ENCODE assay signal across 8 mouse cellular contexts in genomic region chr17:88791440-88792152, GRCm38 (mm10). TPM values are rescaled to one million over a fixed set of nuclear protein-coding genes. Genes with fewer than 3 reads are reported as not detected.
DNase-seq lines count a peak whose midpoint lies in the region; ATAC-seq lines count a peak whose summit lies in the region.

Lhcgr (minus strand) TSS chr17:88791990.

- H3K27ac ChIP-seq in heart, embryonic 12.5 days (ENCODE audit: poor library complexity, severe bottlenecking): no peak within 1 kb of the TSS
- no peak within 1 kb of the TSS for H3K27ac ChIP-seq in heart, embryonic 16.5 days (ENCODE audit: low read length)

- peak within 1 kb of the TSS; percentile 79 for H3K4me2 ChIP-seq in heart, embryonic 12.5 days
- peak within 1 kb of the TSS; percentile 61 for H3K4me2 ChIP-seq in heart, embryonic 16.5 days (ENCODE audit: low read depth, low read length)

- 17% methylated on average over 30 of the region's 31 CpGs for WGBS in heart, embryonic 12.5 days
- 27% methylated on average over 27 of the region's 31 CpGs for WGBS in heart, embryonic 16.5 days

- ATAC-seq in heart, embryonic 12.5 days (ENCODE audit: insufficient number of reproducible peaks, low FRiP score): peak; percentile 68
- no peak for ATAC-seq in heart, embryonic 16.5 days (replicated peaks; ENCODE audit: extremely low read depth, insufficient read depth, low FRiP score)
- ATAC-seq in activated CD4-positive, CD25-positive, alpha-beta regulatory T cell, adult 4 months: no peak

- peak within 1 kb of the TSS; percentile 36; the same call in 1 of the 2 replicates for H3K9ac ChIP-seq in heart, embryonic 12.5 days
- H3K9ac ChIP-seq in heart, embryonic 16.5 days (ENCODE audit: low read length): no peak within 1 kb of the TSS; the same call in 1 of the 2 replicates

- peaks cover 16% of the 10 kb centered on the region; the same call in 1 of the 2 replicates for H3K27me3 ChIP-seq in heart, embryonic 12.5 days (replicated peaks)
- H3K27me3 ChIP-seq in heart, embryonic 16.5 days (ENCODE audit: control insufficient read depth, insufficient read depth, low read length): peaks cover 6% of the 10 kb centered on the region

- DNase-seq in heart, adult 8-10 months (ENCODE audit: low spot score): no peak
- peak; percentile 13 for DNase-seq in adrenal gland, postnatal 25 days
- DNase-seq in lung, postnatal 4 days: peak; percentile 12 to 60
- DNase-seq in spleen, adult 12 weeks (ENCODE audit: low spot score): no peak
- DNase-seq in left cerebral cortex, postnatal 14 days (ENCODE audit: low spot score in 2 of 2): no peak

- H3K9me3 ChIP-seq in heart, embryonic 12.5 days (replicated peaks): no peaks in the 10 kb centered on the region
- no peaks in the 10 kb centered on the region for H3K9me3 ChIP-seq in heart, embryonic 16.5 days (replicated peaks; ENCODE audit: control insufficient read depth, low read length)

- H3K4me1 ChIP-seq in heart, embryonic 12.5 days (replicated peaks): peaks cover 8% of the 10 kb centered on the region; the same call in 1 of the 2 replicates
- no peaks in the 10 kb centered on the region for H3K4me1 ChIP-seq in heart, embryonic 16.5 days (ENCODE audit: control insufficient read depth, insufficient read depth, low read length)

- intact Hi-C loops in left cerebral cortex, postnatal 14 days (cut with DNase I): no loop called here

- peak within 1 kb of the TSS; percentile 42 for H3K4me3 ChIP-seq in heart, embryonic 12.5 days
- H3K4me3 ChIP-seq in heart, embryonic 16.5 days (ENCODE audit: low read length): peak within 1 kb of the TSS; percentile 34

- H3K36me3 ChIP-seq in heart, embryonic 12.5 days: no peaks in the 10 kb centered on the region
- H3K36me3 ChIP-seq in heart, embryonic 16.5 days (ENCODE audit: control insufficient read depth, insufficient read depth): no peaks in the 10 kb centered on the region

RNA-seq across cellular contexts. Expression of gene Lhcgr, which starts in this region (rescaled TPM):
- polyA plus RNA-seq in heart, embryonic 12.5 days (2016; fragmentation: Nextera tagmentation; extraction: Ambion mirVana): 0.19 TPM in 1 of 2 replicates, not detected in the other
- not detected for total RNA-seq in heart, adult 8-10 months (2022)
- total RNA-seq in adrenal gland, postnatal 25 days (2021): not detected in 2 replicates
- polyA plus RNA-seq in heart, embryonic 16.5 days (2015; fragmentation: Nextera tagmentation; extraction: Ambion mirVana): not detected in 2 replicates
- polyA plus RNA-seq in activated CD4-positive, CD25-positive, alpha-beta regulatory T cell, adult 4 months (2017; shearing (Covaris generic)): not detected
- total RNA-seq in left cerebral cortex, postnatal 14 days (2021): under 1 TPM; 0.32 to 0.40 TPM

Comparison
In these comparisons a context has a peak if more than half of its experiments do, and no peak if none do; other contexts are left out.
1. Peak in ATAC-seq, H3K4me3 ChIP-seq, H3K9ac ChIP-seq and H3K4me2 ChIP-seq in heart, embryonic 12.5 days; RNA of the gene not detected or under 1 TPM.
2. Peak in DNase-seq in adrenal gland, postnatal 25 days; RNA of the gene not detected or under 1 TPM.
3. DNase-seq: peak in lung, postnatal 4 days (2 of 2); none in heart, adult 8-10 months (single experiment), spleen, adult 12 weeks (single experiment) and left cerebral cortex, postnatal 14 days (0 of 2).